Mouse (Mus musculus) MEL (cell line): ENCODE results near the gene Kdm7a. TPM values are rescaled to one million over a fixed set of nuclear protein-coding genes. Genes with fewer than 3 reads are reported as not detected.

ENCODE experiments used
- DNase-seq: peaks from one replicate; pipeline ENCODE4 v3.0.0; 2011; ENCODE audit warnings: low read depth, low spot score
- H3K27ac ChIP-seq: 2 replicates; pipeline ENCODE4 v1.5.1; 2012; ENCODE audit warnings: low read depth, mild to moderate bottlenecking, control low read depth, low read length, moderate library complexity; ENCODE audit not compliant: control insufficient read depth
- H3K27me3 ChIP-seq, 2 experiments: fragments of 150-350 bp in 1 of 2; sonication (generic) in 1 of 2; 2 replicates each; pipeline ENCODE4 v1.6.1; 2012; ENCODE audit warnings: low read length in 2 of 2, mild to moderate bottlenecking in 2 of 2, improper control_type of control experiment in 1 of 2, moderate library complexity in 1 of 2; ENCODE audit not compliant: insufficient read depth in 2 of 2, control insufficient read depth in 1 of 2
- H3K36me3 ChIP-seq, 2 experiments: 2 replicates each; pipeline ENCODE4 v1.6.1; 2012 to 2014; ENCODE audit warnings: low read length in 2 of 2, improper control_type of control experiment in 1 of 2, inconsistent platforms in 1 of 2, mild to moderate bottlenecking in 1 of 2; ENCODE audit not compliant: insufficient read depth in 2 of 2, control insufficient read depth in 1 of 2
- H3K4me1 ChIP-seq, 2 experiments: fragments of 150-350 bp in 1 of 2; sonication (generic) in 1 of 2; 2 replicates each; pipeline ENCODE4 v1.6.1; 2012; ENCODE audit warnings: low read length in 2 of 2, improper control_type of control experiment in 1 of 2, mild to moderate bottlenecking in 1 of 2; ENCODE audit not compliant: insufficient read depth in 2 of 2, control insufficient read depth in 1 of 2
- H3K4me3 ChIP-seq, 2 experiments: fragments of 150-350 bp in 1 of 2; sonication (generic) in 1 of 2; 2 replicates each; pipeline ENCODE4 v1.5.1; 2012; ENCODE audit warnings: low read depth in 2 of 2, low read length in 2 of 2, mild to moderate bottlenecking in 2 of 2, moderate library complexity in 2 of 2, control low read depth in 1 of 2, improper control_type of control experiment in 1 of 2; ENCODE audit not compliant: control insufficient read depth in 1 of 2, insufficient read depth in 1 of 2
- H3K79me2 ChIP-seq: 2 replicates; pipeline ENCODE4 v1.6.1; 2012; ENCODE audit warnings: mild to moderate bottlenecking, low read length, moderate library complexity; ENCODE audit not compliant: control insufficient read depth, poor library complexity, insufficient read depth
- H3K9ac ChIP-seq: 2 replicates; pipeline ENCODE4 v1.6.1; 2012; ENCODE audit warnings: low read depth, mild to moderate bottlenecking, control low read depth, low read length, moderate library complexity; ENCODE audit not compliant: control insufficient read depth, poor library complexity, severe bottlenecking
- H3K9me3 ChIP-seq: fragments of 150-350 bp; sonication (generic); replicated peaks from 2 replicates; pipeline ENCODE4 v1.6.1; 2012; ENCODE audit warnings: mild to moderate bottlenecking, low read length, improper control_type of control experiment, moderate library complexity; ENCODE audit not compliant: insufficient read depth
- E2F4 ChIP-seq: IDR thresholded peaks from 2 replicates; pipeline ENCODE4 v1.6.1; 2011; ENCODE audit warnings: low read depth, low read length, improper control_type of control experiment, borderline replicate concordance
- ELF1 ChIP-seq: IDR thresholded peaks from 2 replicates; pipeline ENCODE4 v1.6.1; 2014; ENCODE audit warnings: low read depth, mild to moderate bottlenecking, inconsistent platforms, low read length, improper control_type of control experiment, moderate library complexity
- EP300 ChIP-seq, 2 experiments: IDR thresholded peaks; 2 replicates each; pipeline ENCODE4 v1.6.1; 2011; ENCODE audit warnings: improper control_type of control experiment in 2 of 2, low read length in 2 of 2, low read depth in 1 of 2, mild to moderate bottlenecking in 1 of 2
- GABPA ChIP-seq: IDR thresholded peaks from 2 replicates; pipeline ENCODE4 v1.6.1; 2012; ENCODE audit warnings: low read depth, mild to moderate bottlenecking, inconsistent platforms, low read length, improper control_type of control experiment, moderate library complexity
- JUND ChIP-seq: IDR thresholded peaks from 2 replicates; pipeline ENCODE4 v1.6.1; 2011; ENCODE audit warnings: low read depth, mild to moderate bottlenecking, improper control_type of control experiment, low read length
- KAT2A ChIP-seq: conservative IDR thresholded peaks from 2 replicates; pipeline ENCODE4 v1.6.1; 2012; ENCODE audit warnings: low read depth, low read length, improper control_type of control experiment, inconsistent platforms
- MEF2A ChIP-seq: IDR thresholded peaks from 2 replicates; pipeline ENCODE4 v1.6.1; 2014; ENCODE audit warnings: low read depth, mild to moderate bottlenecking, inconsistent platforms, low read length, improper control_type of control experiment; ENCODE audit not compliant: poor library complexity, insufficient replicate concordance, severe bottlenecking; ENCODE audit errors: extremely low read depth
- MXI1 ChIP-seq: IDR thresholded peaks from 2 replicates; pipeline ENCODE4 v1.6.1; 2011; ENCODE audit warnings: mild to moderate bottlenecking, low read depth, low read length, improper control_type of control experiment
- POLR2A ChIP-seq, 2 experiments: IDR thresholded peaks; 2 replicates each; pipeline ENCODE4 v1.6.1; 2011 to 2012; ENCODE audit warnings: low read length in 2 of 2, mild to moderate bottlenecking in 2 of 2, control low read depth in 1 of 2, improper control_type of control experiment in 1 of 2, low read depth in 1 of 2, moderate library complexity in 1 of 2; ENCODE audit not compliant: control insufficient read depth in 1 of 2, insufficient read depth in 1 of 2, poor library complexity in 1 of 2
- POLR2AphosphoS5 ChIP-seq: IDR thresholded peaks from 2 replicates; pipeline ENCODE4 v1.6.1; 2012; ENCODE audit warnings: low read depth, borderline replicate concordance, mild to moderate bottlenecking, inconsistent platforms, low read length, moderate library complexity, mixed read lengths
- RCOR1 ChIP-seq: IDR thresholded peaks from 2 replicates; pipeline ENCODE4 v1.6.1; 2012; ENCODE audit warnings: low read depth, mild to moderate bottlenecking, inconsistent platforms, low read length, improper control_type of control experiment
- SIN3A ChIP-seq: IDR thresholded peaks from 2 replicates; pipeline ENCODE4 v1.6.1; 2012; ENCODE audit warnings: low read length, improper control_type of control experiment, inconsistent platforms
- SMC3 ChIP-seq: IDR thresholded peaks from 2 replicates; pipeline ENCODE4 v1.6.1; 2011; ENCODE audit warnings: low read depth, low read length, improper control_type of control experiment
- TAL1 ChIP-seq: IDR thresholded peaks from 2 replicates; pipeline ENCODE4 v1.6.1; 2012; ENCODE audit warnings: mild to moderate bottlenecking, inconsistent platforms, low read length, moderate library complexity, mixed read lengths
- TBP ChIP-seq: IDR thresholded peaks from 2 replicates; pipeline ENCODE4 v1.8.0; 2011; ENCODE audit warnings: low read depth, low read length, improper control_type of control experiment
- TCF12 ChIP-seq: IDR thresholded peaks from 2 replicates; pipeline ENCODE4 v1.6.1; 2014; ENCODE audit warnings: low read depth, mild to moderate bottlenecking, inconsistent platforms, low read length, improper control_type of control experiment, moderate library complexity
- UBTF ChIP-seq: IDR thresholded peaks from 2 replicates; pipeline ENCODE4 v1.6.1; 2012; ENCODE audit warnings: low read depth, mild to moderate bottlenecking, inconsistent platforms, low read length, improper control_type of control experiment, moderate library complexity, borderline replicate concordance; ENCODE audit not compliant: insufficient read depth
- USF1 ChIP-seq: IDR thresholded peaks from 2 replicates; pipeline ENCODE4 v1.6.1; 2014; ENCODE audit warnings: low read depth, mild to moderate bottlenecking, inconsistent platforms, low read length, improper control_type of control experiment, moderate library complexity
- USF2 ChIP-seq, 2 experiments: IDR thresholded peaks; 2 replicates each; pipeline ENCODE4 v1.6.1; 2011 to 2012; ENCODE audit warnings: improper control_type of control experiment in 2 of 2, low read length in 2 of 2, borderline replicate concordance in 1 of 2, inconsistent platforms in 1 of 2, low read depth in 1 of 2, mild to moderate bottlenecking in 1 of 2; ENCODE audit not compliant: insufficient read depth in 1 of 2
- ZC3H11A ChIP-seq: IDR thresholded peaks from 2 replicates; pipeline ENCODE4 v1.6.1; 2012; ENCODE audit warnings: low read depth, mild to moderate bottlenecking, inconsistent platforms, low read length, improper control_type of control experiment
- ZKSCAN1 ChIP-seq: IDR thresholded peaks from 2 replicates; pipeline ENCODE4 v1.6.1; 2012; ENCODE audit warnings: low read depth, mild to moderate bottlenecking, inconsistent platforms, low read length, improper control_type of control experiment, moderate library complexity
- ZNF384 ChIP-seq: IDR thresholded peaks from 2 replicates; pipeline ENCODE4 v1.6.1; 2012; ENCODE audit warnings: low read depth, mild to moderate bottlenecking, inconsistent platforms, low read length, improper control_type of control experiment
- polyA plus RNA-seq, 2 experiments: library from polyadenylated mRNA; stranded (reverse) in 1 of 2; unstranded in 1 of 2; fragments of >175 nt in 1 of 2; fragments of >200 nt in 1 of 2; gene quantifications; 2 replicates each; pipeline versions ENCODE4 v1.2.1 to v1.2.4; 2012; ENCODE audit warnings: low replicate concordance in 2 of 2, low read depth in 1 of 2; ENCODE audit not compliant: insufficient read length in 2 of 2, insufficient read depth in 1 of 2, missing spikeins in 1 of 2
- total RNA-seq: library from RNA; depleted of rRNA; stranded (reverse); fragments of 300-350 nt; gene quantifications from 2 replicates; pipeline ENCODE4 v1.2.3, GENCODE M21; 2012

The Kdm7a gene
- total and polyA plus RNA-seq, 3 experiments = 1.7 to 2.5 TPM; not detected in 1

DNA sequence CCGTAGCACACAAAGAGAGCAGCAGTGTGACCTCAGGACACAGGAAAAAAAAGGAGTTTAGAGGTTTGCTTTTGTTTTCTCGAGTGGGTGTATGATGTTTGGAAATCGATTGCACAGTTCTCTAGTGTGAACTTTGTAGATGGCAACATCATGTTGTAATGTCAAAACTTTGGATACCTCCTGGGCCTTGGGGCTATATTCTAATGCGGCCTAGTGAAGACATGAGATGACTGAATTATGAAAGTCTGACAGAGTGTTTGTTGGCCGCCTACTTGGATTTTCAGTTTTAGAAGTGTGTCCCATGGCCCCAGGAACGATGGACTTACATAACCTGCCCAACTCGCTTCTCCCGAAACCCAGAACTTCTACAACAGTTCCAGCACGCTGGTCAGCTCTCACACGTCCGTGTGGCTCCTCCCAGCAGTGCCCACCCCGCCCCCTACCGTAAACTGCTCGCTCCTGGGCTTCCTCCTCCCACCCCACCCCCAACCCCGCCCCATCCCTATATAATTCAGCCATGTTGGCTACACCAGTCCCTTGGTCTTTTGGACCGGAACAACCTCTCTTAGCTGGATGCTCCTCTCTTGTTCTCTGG lies 42.7 kb upstream of the Kdm7a start:
- no peaks in the 10 kb centered on the region for H3K9me3 ChIP-seq
- no peaks in the 10 kb centered on the region for H3K27me3 ChIP-seq
- no peaks in the 10 kb centered on the region for H3K36me3 ChIP-seq
- H3K27ac ChIP-seq = no peak overlapping the region
- TF ChIP-seq SIN3A = no peak
- TF ChIP-seq GABPA = no peak
- TF ChIP-seq KAT2A = no peak
- no peak for TF ChIP-seq ELF1
- TF ChIP-seq SMC3 = no peak
- no peak for TF ChIP-seq TAL1
- peak; percentile 15 for DNase-seq
- no peaks in the 10 kb centered on the region for H3K79me2 ChIP-seq
- H3K9ac ChIP-seq = no peak overlapping the region
- H3K4me1 ChIP-seq = no peaks in the 10 kb centered on the region
- no peak overlapping the region for H3K4me3 ChIP-seq

DNA sequence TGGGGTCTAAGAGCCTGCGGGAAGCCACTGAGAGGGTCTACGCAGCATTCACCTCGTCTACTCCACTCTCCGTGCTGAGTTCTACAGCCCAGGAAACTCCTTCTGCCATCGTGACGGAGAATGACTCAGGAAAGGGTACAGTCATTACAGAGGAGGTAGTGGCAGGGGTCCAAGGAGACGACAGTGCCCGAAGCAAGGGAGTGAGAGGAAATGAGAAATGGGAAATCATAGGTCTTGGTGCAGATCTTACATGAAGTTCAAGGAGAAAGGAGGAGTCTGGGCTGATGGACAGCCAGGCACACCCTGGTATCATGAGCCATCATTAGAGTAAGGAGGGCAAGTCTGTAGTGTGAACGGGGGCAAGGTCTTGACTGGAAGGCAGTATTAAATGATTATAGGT lies 37.5 kb upstream of the Kdm7a start:
- no peaks in the 10 kb centered on the region for H3K36me3 ChIP-seq
- DNase-seq = no peak
- no peak overlapping the region for H3K27ac ChIP-seq
- TF ChIP-seq EP300 (IDR thresholded peaks at IDR 0.05; ENCODE audit: low read depth in 1 of 2, low read length in 2 of 2) (no peak), MXI1 (no peak), TCF12 (no peak), TAL1 (no peak), TBP (no peak), SIN3A (no peak), POLR2AphosphoS5 (no peak), RCOR1 (no peak), USF1 (no peak), JUND (no peak), ZKSCAN1 (no peak), MEF2A (no peak), UBTF (no peak), ZNF384 (no peak), USF2 (IDR thresholded peaks at IDR 0.05; ENCODE audit: borderline replicate concordance in 1 of 2, insufficient read depth in 1 of 2, low read depth in 1 of 2, low read length in 2 of 2) (no peak), ZC3H11A (no peak), POLR2A (IDR thresholded peaks at IDR 0.05; ENCODE audit: control insufficient read depth in 1 of 2, insufficient read depth in 1 of 2, low read depth in 1 of 2, low read length in 2 of 2, poor library complexity in 1 of 2) (no peak), E2F4 (no peak), KAT2A (no peak)
- no peaks in the 10 kb centered on the region for H3K27me3 ChIP-seq
- H3K4me1 ChIP-seq = no peaks in the 10 kb centered on the region
- no peaks in the 10 kb centered on the region for H3K9me3 ChIP-seq
- H3K4me3 ChIP-seq = no peak overlapping the region
- no peaks in the 10 kb centered on the region for H3K79me2 ChIP-seq
- H3K9ac ChIP-seq = no peak overlapping the region
